12 mouse cellular contexts compared by ENCODE assay signal in genomic region chr5:140800288-140800923, GRCm38 (mm10). TPM values are rescaled to one million over a fixed set of nuclear protein-coding genes. Genes with fewer than 3 reads are reported as not detected.
A peak's percentile ranks its signal among the peaks of the same experiment; 100 is the strongest.
DNase-seq lines count a peak whose midpoint lies in the region; ATAC-seq and TF ChIP-seq lines count a peak whose summit lies in the region.
"Had no signal": no experiment of that assay in that cellular context is flagged by ENCODE, and none has a peak within 500 bp of the region (broad histone marks: within the 10 kb centered on the region; RNA-seq: fewer than 3 reads in every experiment).

No protein-coding gene starts in this region.

- H3K4me3 ChIP-seq in forebrain, postnatal 0 days (ENCODE audit: low read depth, low read length): no peak overlapping the region
- H3K4me3 ChIP-seq in forebrain, embryonic 11.5 days (ENCODE audit: low read depth, low read length): no peak overlapping the region
- no peak overlapping the region for H3K4me3 ChIP-seq in kidney, postnatal 0 days (replicated peaks; ENCODE audit: low read depth, low read length)
- H3K4me3 ChIP-seq: erythroblast, embryonic 14.5 days; liver, embryonic 13.5 days; midbrain, embryonic 15.5 days had no signal

- no peaks in the 10 kb centered on the region for H3K27me3 ChIP-seq in forebrain, postnatal 0 days (ENCODE audit: insufficient read depth, low read length)
- H3K27me3 ChIP-seq in forebrain, embryonic 11.5 days (ENCODE audit: control insufficient read depth, insufficient read depth, low read length): no peaks in the 10 kb centered on the region
- H3K27me3 ChIP-seq in kidney, postnatal 0 days (ENCODE audit: insufficient read depth, low read length): no peaks in the 10 kb centered on the region
- H3K27me3 ChIP-seq: liver, embryonic 13.5 days; midbrain, embryonic 15.5 days had no signal

- 72% methylated on average over 6 of the region's 6 CpGs for WGBS in forebrain, postnatal 0 days
- 85% methylated on average over 6 of the region's 6 CpGs for WGBS in forebrain, embryonic 11.5 days
- 75% methylated on average over 6 of the region's 6 CpGs for WGBS in kidney, postnatal 0 days

- no peak for TF ChIP-seq CTCF in forebrain, postnatal 0 days (IDR thresholded peaks at IDR 0.05; ENCODE audit: low read depth)
- TF ChIP-seq CTCF in kidney, postnatal 0 days (IDR thresholded peaks at IDR 0.05; ENCODE audit: low read depth): 0 out of 2 replicates have a peak, but pooled peaks have one; percentile 5

- ATAC-seq in forebrain, postnatal 0 days: 0 out of 2 replicates have a peak, but pooled peaks have one; percentile 10
- ATAC-seq in forebrain, embryonic 11.5 days (replicated peaks; ENCODE audit: low FRiP score): no peak
- no peak for ATAC-seq in kidney, postnatal 0 days (replicated peaks; ENCODE audit: low FRiP score, low read depth)
- ATAC-seq: midbrain, embryonic 15.5 days had no signal

- H3K4me1 ChIP-seq in forebrain, postnatal 0 days (ENCODE audit: insufficient read depth): no peaks in the 10 kb centered on the region
- H3K4me1 ChIP-seq in forebrain, embryonic 11.5 days (replicated peaks; ENCODE audit: control insufficient read depth, insufficient read depth, low read length): no peaks in the 10 kb centered on the region
- peaks cover 2% of the 10 kb centered on the region; the same call in 1 of the 2 replicates for H3K4me1 ChIP-seq in kidney, postnatal 0 days (replicated peaks; ENCODE audit: insufficient read depth, low read length)

- H3K4me2 ChIP-seq in forebrain, postnatal 0 days (ENCODE audit: low read depth): no peak overlapping the region
- no peak overlapping the region for H3K4me2 ChIP-seq in forebrain, embryonic 11.5 days (ENCODE audit: low read depth, low read length, severe bottlenecking)
- no peak overlapping the region for H3K4me2 ChIP-seq in kidney, postnatal 0 days (ENCODE audit: low read length)
- H3K4me2 ChIP-seq: liver, embryonic 13.5 days; midbrain, embryonic 15.5 days had no signal

- DNase-seq in forebrain, postnatal 0 days: no peak
- DNase-seq in forebrain, embryonic 11.5 days (ENCODE audit: low spot score): no peak
- DNase-seq in kidney, postnatal 0 days (ENCODE audit: low spot score): no peak
- no peak for DNase-seq in kidney, adult 11 months
- peak; percentile 85 for DNase-seq in adipocyte (ENCODE audit: low spot score)
- DNase-seq in heart, postnatal 4 days: peak; percentile 37
- no peak for DNase-seq in layer of hippocampus, adult 9-11 months
- DNase-seq in urinary bladder, adult 18-20 months (ENCODE audit: low spot score in 2 of 2): no peak
- DNase-seq: liver, embryonic 13.5 days; right cerebral cortex, postnatal 4 days had no signal

- no peaks in the 10 kb centered on the region for H3K9me3 ChIP-seq in forebrain, postnatal 0 days (ENCODE audit: low read length)
- no peaks in the 10 kb centered on the region for H3K9me3 ChIP-seq in forebrain, embryonic 11.5 days (ENCODE audit: control insufficient read depth, low read length)
- no peaks in the 10 kb centered on the region for H3K9me3 ChIP-seq in kidney, postnatal 0 days (replicated peaks; ENCODE audit: low read length)
- H3K9me3 ChIP-seq: liver, embryonic 13.5 days; midbrain, embryonic 15.5 days had no signal

- no peaks in the 10 kb centered on the region for H3K36me3 ChIP-seq in forebrain, postnatal 0 days (ENCODE audit: insufficient read depth)
- no peaks in the 10 kb centered on the region for H3K36me3 ChIP-seq in forebrain, embryonic 11.5 days (ENCODE audit: control insufficient read depth, insufficient read depth, low read length)
- H3K36me3 ChIP-seq in kidney, postnatal 0 days (ENCODE audit: insufficient read depth, low read length): no peaks in the 10 kb centered on the region
- H3K36me3 ChIP-seq: liver, embryonic 13.5 days; midbrain, embryonic 15.5 days had no signal

- H3K27ac ChIP-seq in forebrain, postnatal 0 days (ENCODE audit: low read depth, low read length): no peak overlapping the region
- H3K27ac ChIP-seq in forebrain, embryonic 11.5 days (ENCODE audit: low read depth, low read length): no peak overlapping the region
- no peak overlapping the region for H3K27ac ChIP-seq in kidney, postnatal 0 days
- H3K27ac ChIP-seq: liver, embryonic 13.5 days; midbrain, embryonic 15.5 days had no signal

- H3K9ac ChIP-seq in forebrain, postnatal 0 days: no peak overlapping the region
- no peak overlapping the region for H3K9ac ChIP-seq in forebrain, embryonic 11.5 days (ENCODE audit: low read length)
- H3K9ac ChIP-seq in kidney, postnatal 0 days (ENCODE audit: low read depth, low read length): no peak overlapping the region
- H3K9ac ChIP-seq: liver, embryonic 13.5 days; midbrain, embryonic 15.5 days had no signal

RNA-seq across cellular contexts. Expression of gene Gna12, which starts 29.8 kb away (rescaled TPM):
- total RNA-seq in forebrain, postnatal 0 days (2014; rRNA removed): 102 and 138 TPM in 2 replicates
- polyA plus RNA-seq in forebrain, postnatal 0 days (2015; fragmentation: Nextera tagmentation; extraction: Ambion mirVana): 35.6 and 39.0 TPM in 2 replicates
- 49.7 and 58.9 TPM in 2 replicates for polyA plus RNA-seq in forebrain, embryonic 11.5 days (2014; fragmentation: Nextera tagmentation; extraction: Ambion mirVana)
- 28.1 and 48.8 TPM in 2 replicates for polyA plus RNA-seq in kidney, postnatal 0 days (2015; fragmentation: Nextera tagmentation; extraction: Ambion mirVana)
- total RNA-seq in heart, postnatal 4 days (2021): 10 to 100 TPM; 85.9 to 86.8 TPM

Comparison
In these comparisons a context has a peak if more than half of its experiments do, and no peak if none do; other contexts are left out.
1. DNase-seq: peak in adipocyte (single experiment) and heart, postnatal 4 days (single experiment); none in forebrain, postnatal 0 days (single experiment), forebrain, embryonic 11.5 days (single experiment), kidney, postnatal 0 days (single experiment), kidney, adult 11 months (single experiment), layer of hippocampus, adult 9-11 months (single experiment) and urinary bladder, adult 18-20 months (0 of 2).